Mouse (Mus musculus) CH12.LX (cell line): ENCODE results near the gene Fam198a. TPM values are rescaled to one million over a fixed set of nuclear protein-coding genes. Genes with fewer than 3 reads are reported as not detected.

ENCODE experiments used
- DNase-seq: peaks from one replicate; pipeline ENCODE4 v3.0.0-alpha.2; 2013; ENCODE audit errors: extremely low read depth
- H3K27ac ChIP-seq: 2 replicates; pipeline ENCODE4 v1.5.1; 2012; ENCODE audit warnings: low read depth, mild to moderate bottlenecking, control low read depth, moderate library complexity; ENCODE audit not compliant: insufficient read depth
- H3K27me3 ChIP-seq: replicated peaks from 2 replicates; pipeline ENCODE3; 2012; ENCODE audit warnings: inconsistent platforms
- H3K36me3 ChIP-seq, 2 experiments: replicated peaks in 1 of 2; 2 replicates each; pipeline versions ENCODE3 to v1.6.1; 2012; ENCODE audit warnings: inconsistent platforms in 1 of 2, low read length in 1 of 2, mild to moderate bottlenecking in 1 of 2, mixed read lengths in 1 of 2, moderate library complexity in 1 of 2; ENCODE audit not compliant: control insufficient read depth in 1 of 2, insufficient read depth in 1 of 2
- H3K4me1 ChIP-seq, 2 experiments: 2 replicates each; pipeline ENCODE4 v1.6.1; 2012; ENCODE audit warnings: inconsistent platforms in 1 of 2, moderate library complexity in 1 of 2; ENCODE audit not compliant: insufficient read depth in 2 of 2, control insufficient read depth in 1 of 2
- H3K4me2 ChIP-seq: 2 replicates; pipeline ENCODE4 v1.6.1; 2012; ENCODE audit warnings: low read depth, mild to moderate bottlenecking, control low read depth; ENCODE audit not compliant: poor library complexity, insufficient read depth, severe bottlenecking
- H3K4me3 ChIP-seq, 3 experiments: fragments of 150-350 bp in 1 of 3; sonication (generic) in 1 of 3; replicated peaks in 1 of 3; 2 replicates each; pipeline versions ENCODE3 to v1.5.1; 2011 to 2012; ENCODE audit warnings: low read depth in 2 of 3, low read length in 2 of 3, mild to moderate bottlenecking in 2 of 3, moderate library complexity in 2 of 3, control low read depth in 1 of 3, improper control_type of control experiment in 1 of 3, inconsistent platforms in 1 of 3, mixed read lengths in 1 of 3; ENCODE audit not compliant: poor library complexity in 1 of 3
- H3K79me2 ChIP-seq: replicated peaks from 2 replicates; pipeline ENCODE4 v1.6.1; 2012; ENCODE audit warnings: mild to moderate bottlenecking, moderate library complexity; ENCODE audit not compliant: control insufficient read depth, poor library complexity, insufficient read depth, severe bottlenecking; ENCODE audit errors: extremely low read depth
- H3K9ac ChIP-seq: 2 replicates; pipeline ENCODE4 v1.6.1; 2012; ENCODE audit warnings: low read depth, mild to moderate bottlenecking, control low read depth, moderate library complexity; ENCODE audit not compliant: insufficient read depth
- H3K9me3 ChIP-seq: replicated peaks from 2 replicates; pipeline ENCODE3; 2012; ENCODE audit warnings: low read length, inconsistent platforms, mixed read lengths
- BHLHE40 ChIP-seq: IDR thresholded peaks from 2 replicates; pipeline ENCODE4 v1.6.1; 2011; ENCODE audit warnings: mild to moderate bottlenecking, low read depth, low read length, improper control_type of control experiment
- CHD1 ChIP-seq: IDR thresholded peaks from 2 replicates; pipeline ENCODE4 v1.6.1; 2012; ENCODE audit warnings: low read depth, low read length, improper control_type of control experiment, inconsistent platforms
- CHD2 ChIP-seq: IDR thresholded peaks from 2 replicates; pipeline ENCODE4 v1.6.1; 2011; ENCODE audit warnings: low read length, improper control_type of control experiment
- E2F4 ChIP-seq: IDR thresholded peaks from 2 replicates; pipeline ENCODE4 v1.6.1; 2011; ENCODE audit warnings: low read depth, low read length, improper control_type of control experiment; ENCODE audit not compliant: insufficient replicate concordance
- EP300 ChIP-seq: IDR thresholded peaks from 2 replicates; pipeline ENCODE4 v1.6.1; 2011; ENCODE audit warnings: low read length, improper control_type of control experiment
- ETS1 ChIP-seq: conservative IDR thresholded peaks from 2 replicates; pipeline ENCODE4 v1.6.1; 2012; ENCODE audit warnings: low read depth, mild to moderate bottlenecking, inconsistent platforms, low read length, improper control_type of control experiment, moderate library complexity
- HCFC1 ChIP-seq: IDR thresholded peaks from 2 replicates; pipeline ENCODE4 v1.6.1; 2012; ENCODE audit warnings: low read depth, mild to moderate bottlenecking, inconsistent platforms, low read length, improper control_type of control experiment
- IRF4 ChIP-seq: IDR thresholded peaks from 2 replicates; pipeline ENCODE4 v1.6.1; 2014; ENCODE audit warnings: low read depth, mild to moderate bottlenecking, inconsistent platforms, low read length, improper control_type of control experiment
- JUN ChIP-seq: IDR thresholded peaks from 2 replicates; pipeline ENCODE4 v1.6.1; 2011; ENCODE audit warnings: low read depth, mild to moderate bottlenecking, low read length, improper control_type of control experiment, moderate library complexity; ENCODE audit not compliant: insufficient read depth
- JUND ChIP-seq: conservative IDR thresholded peaks from 2 replicates; pipeline ENCODE4 v1.6.1; 2011; ENCODE audit warnings: low read depth, low read length, improper control_type of control experiment
- KAT2A ChIP-seq: IDR thresholded peaks from 2 replicates; pipeline ENCODE4 v1.6.1; 2012; ENCODE audit warnings: low read length, improper control_type of control experiment, inconsistent platforms; ENCODE audit not compliant: insufficient replicate concordance
- MAFK ChIP-seq: IDR thresholded peaks from 2 replicates; pipeline ENCODE4 v1.6.1; 2011; ENCODE audit warnings: low read length, improper control_type of control experiment; ENCODE audit not compliant: insufficient replicate concordance
- MAX ChIP-seq: IDR thresholded peaks from 2 replicates; pipeline ENCODE4 v1.6.1; 2011; ENCODE audit warnings: low read length, improper control_type of control experiment
- MAZ ChIP-seq: IDR thresholded peaks from 2 replicates; pipeline ENCODE4 v1.6.1; 2012; ENCODE audit warnings: low read depth, mild to moderate bottlenecking, inconsistent platforms, low read length, improper control_type of control experiment, moderate library complexity
- MEF2A ChIP-seq: IDR thresholded peaks from 2 replicates; pipeline ENCODE4 v1.6.1; 2014; ENCODE audit warnings: low read depth, mild to moderate bottlenecking, inconsistent platforms, low read length, improper control_type of control experiment, borderline replicate concordance
- MXI1 ChIP-seq: IDR thresholded peaks from 2 replicates; pipeline ENCODE4 v1.6.1; 2011; ENCODE audit warnings: mild to moderate bottlenecking, low read depth, low read length, improper control_type of control experiment
- MYC ChIP-seq: IDR thresholded peaks from 2 replicates; pipeline ENCODE4 v1.6.1; 2011; ENCODE audit warnings: low read depth, mild to moderate bottlenecking, improper control_type of control experiment, low read length
- NELFE ChIP-seq: IDR thresholded peaks from 2 replicates; pipeline ENCODE4 v1.6.1; 2011; ENCODE audit warnings: low read depth, low read length, improper control_type of control experiment
- NRF1 ChIP-seq: IDR thresholded peaks from 2 replicates; pipeline ENCODE4 v1.6.1; 2014; ENCODE audit warnings: low read depth, mild to moderate bottlenecking, inconsistent platforms, low read length, improper control_type of control experiment, moderate library complexity
- PAX5 ChIP-seq: IDR thresholded peaks from 2 replicates; pipeline ENCODE4 v1.6.1; 2012; ENCODE audit warnings: low read length, inconsistent platforms, mixed read lengths
- POLR2A ChIP-seq: IDR thresholded peaks from 2 replicates; pipeline ENCODE4 v1.6.1; 2011; ENCODE audit warnings: low read depth, mild to moderate bottlenecking, improper control_type of control experiment, low read length
- POLR2AphosphoS2 ChIP-seq: IDR thresholded peaks from 2 replicates; pipeline ENCODE4 v1.6.1; 2011; ENCODE audit warnings: low read depth, low read length, improper control_type of control experiment
- RCOR1 ChIP-seq: conservative IDR thresholded peaks from 2 replicates; pipeline ENCODE4 v1.6.1; 2012; ENCODE audit warnings: low read depth, mild to moderate bottlenecking, inconsistent platforms, low read length, improper control_type of control experiment
- SIN3A ChIP-seq: IDR thresholded peaks from 2 replicates; pipeline ENCODE4 v1.6.1; 2012; ENCODE audit warnings: low read length, improper control_type of control experiment, inconsistent platforms
- SMC3 ChIP-seq: IDR thresholded peaks from 2 replicates; pipeline ENCODE4 v1.6.1; 2011; ENCODE audit warnings: low read depth, low read length, improper control_type of control experiment
- TCF12 ChIP-seq: IDR thresholded peaks from 2 replicates; pipeline ENCODE4 v1.6.1; 2014; ENCODE audit warnings: low read depth, mild to moderate bottlenecking, inconsistent platforms, low read length, improper control_type of control experiment
- UBTF ChIP-seq: IDR thresholded peaks from 2 replicates; pipeline ENCODE4 v1.6.1; 2012; ENCODE audit warnings: low read depth, mild to moderate bottlenecking, inconsistent platforms, low read length, improper control_type of control experiment, moderate library complexity
- ZC3H11A ChIP-seq: IDR thresholded peaks from 2 replicates; pipeline ENCODE4 v1.6.1; 2012; ENCODE audit warnings: low read depth, mild to moderate bottlenecking, inconsistent platforms, low read length, improper control_type of control experiment
- ZMIZ1 ChIP-seq: IDR thresholded peaks from 2 replicates; pipeline ENCODE4 v1.6.1; 2012; ENCODE audit warnings: low read depth, mild to moderate bottlenecking, inconsistent platforms, low read length, improper control_type of control experiment
- ZNF384 ChIP-seq: IDR thresholded peaks from 2 replicates; pipeline ENCODE4 v1.6.1; 2012; ENCODE audit warnings: low read depth, low read length, improper control_type of control experiment, inconsistent platforms
- dilution Hi-C: fragments of 300-500 bp; cut with MboI; formaldehyde crosslinking; loops from 2 replicates; pipeline ENCODE4 v1.14.3; 2020; ENCODE audit warnings: low sequenced_read_pairs; ENCODE audit not compliant: extremely low pct_unique_long_range_greater_than_20kb, extremely low pct_ligation_motif_present
- in situ Hi-C: fragments of 300-500 bp; cut with MboI; formaldehyde crosslinking; loops from 3 replicates; pipeline ENCODE4 v1.14.3; 2019; ENCODE audit warnings: low sequenced_read_pairs, low pct_ligation_motif_present, low pct_unique_long_range_greater_than_20kb, mixed read lengths
- polyA plus RNA-seq: library from polyadenylated mRNA; unstranded; fragments of >175 nt; gene quantifications from 2 replicates; pipeline ENCODE4 v1.2.1, GENCODE M21; 2012; ENCODE audit warnings: low read depth; ENCODE audit not compliant: insufficient read length
- total RNA-seq, 2 experiments: library from RNA; depleted of rRNA; stranded (reverse); fragments of 300-350 nt in 1 of 2; fragments of >200 nt in 1 of 2; gene quantifications; 2 replicates each; pipeline ENCODE4 v1.2.3; 2012 to 2014

The Fam198a gene
- total and polyA plus RNA-seq, 3 experiments: 0.40 to 0.93 (median 0.59) TPM

GRCm38 (mm10) chr9:121925959-121926358 is 24.8 kb upstream of the Fam198a start:
- Histone ChIP-seq H3K4me1 (peaks cover 34 to 60% of the 10 kb centered on the region in 2 experiments), H3K4me3 (no peak overlapping the region), H3K4me2 (no peak overlapping the region), H3K9ac (no peak overlapping the region), H3K27me3 (no peaks in the 10 kb centered on the region), H3K36me3 (no peaks in the 10 kb centered on the region), H3K27ac (no peak overlapping the region), H3K9me3 (peaks cover 5% of the 10 kb centered on the region), H3K79me2 (no peaks in the 10 kb centered on the region)
- TF ChIP-seq IRF4 (no peak), JUND (no peak), EP300 (no peak), MYC (no peak), POLR2A (no peak), MAZ (no peak), TCF12 (no peak), MAX (no peak), MEF2A (no peak), POLR2AphosphoS2 (no peak), PAX5 (no peak), ZC3H11A (no peak), CHD2 (no peak), SIN3A (no peak), SMC3 (no peak), CHD1 (no peak), MAFK (no peak), UBTF (no peak), KAT2A (no peak)
- no peak for DNase-seq
- in situ Hi-C loops: no loop called here
- dilution Hi-C loops: no loop called here

- in situ Hi-C loops: no loop called here
- peak; percentile 78 for DNase-seq
- Histone ChIP-seq H3K9me3 (peaks cover 3% of the 10 kb centered on the region), H3K9ac (no peak overlapping the region), H3K27ac (peak overlapping the region; percentile 83), H3K4me2 (peak overlapping the region; percentile 68), H3K4me3 (no peak overlapping the region), H3K79me2 (no peaks in the 10 kb centered on the region), H3K36me3 (no peaks in the 10 kb centered on the region), H3K27me3 (peaks cover under 1% of the 10 kb centered on the region), H3K4me1 (peaks cover 34 to 60% of the 10 kb centered on the region in 2 experiments)
- dilution Hi-C loops: no loop called here
- TF ChIP-seq POLR2A (no peak), HCFC1 (no peak), TCF12 (peak; percentile 84), MXI1 (no peak; the same call in 1 of the 2 replicates), JUN (peak; percentile 91), PAX5 (no peak), BHLHE40 (peak; percentile 77), EP300 (peak; percentile 98), ZMIZ1 (no peak), SMC3 (no peak), IRF4 (peak; percentile 99), ETS1 (peak; percentile 85), MYC (peak; percentile 63; the same call in 1 of the 2 replicates), NRF1 (0 out of 2 replicates have a peak, but pooled peaks have one; percentile 6), CHD2 (peak; percentile 69), NELFE (no peak), RCOR1 (peak; percentile 82; the same call in 1 of the 2 replicates), ZNF384 (no peak), KAT2A (no peak), E2F4 (no peak), MEF2A (no peak; the same call in 1 of the 2 replicates)
Observed at GRCm38 (mm10) chr9:121926634-121927405, 24.0 kb upstream of the Fam198a start.
